Mouse (Mus musculus) ES-E14 (cell line): ENCODE results near the gene Ndufaf7. TPM values are rescaled to one million over a fixed set of nuclear protein-coding genes. Genes with fewer than 3 reads are reported as not detected.

Source experiments
- DNase-seq: peaks from one replicate; pipeline ENCODE4 v3.0.0-alpha.2; 2013; ENCODE audit warnings: low read depth, low spot score
- H3K27ac ChIP-seq: 2 replicates; pipeline ENCODE4 v1.5.1; 2012; ENCODE audit warnings: low read depth, mild to moderate bottlenecking, low read length, moderate library complexity, mixed read lengths; ENCODE audit not compliant: poor library complexity, insufficient read depth, severe bottlenecking
- H3K36me3 ChIP-seq: 2 replicates; pipeline ENCODE4 v1.6.1; 2012; ENCODE audit warnings: mild to moderate bottlenecking, low read length, moderate library complexity, mixed read lengths; ENCODE audit not compliant: control insufficient read depth, poor library complexity, insufficient read depth, severe bottlenecking
- H3K4me1 ChIP-seq, 2 experiments: fragments of 150-350 bp in 1 of 2; sonication (generic) in 1 of 2; 2 replicates each; pipeline ENCODE4 v1.6.1; 2012; ENCODE audit warnings: low read length in 2 of 2, mild to moderate bottlenecking in 1 of 2, mixed read lengths in 1 of 2; ENCODE audit not compliant: control insufficient read depth in 2 of 2, insufficient read depth in 2 of 2, poor library complexity in 1 of 2
- H3K4me3 ChIP-seq, 2 experiments: fragments of 150-350 bp in 1 of 2; sonication (generic) in 1 of 2; 2 replicates each; pipeline ENCODE4 v1.5.1; 2012; ENCODE audit warnings: low read length in 2 of 2, low read depth in 1 of 2, mild to moderate bottlenecking in 1 of 2, mixed read lengths in 1 of 2; ENCODE audit not compliant: insufficient read depth in 1 of 2, poor library complexity in 1 of 2, severe bottlenecking in 1 of 2
- H3K9ac ChIP-seq: 2 replicates; pipeline ENCODE4 v1.6.1; 2012; ENCODE audit warnings: low read depth, mild to moderate bottlenecking, low read length, mixed read lengths; ENCODE audit not compliant: poor library complexity, insufficient read depth, severe bottlenecking
- H3K9me3 ChIP-seq: fragments of 150-350 bp; sonication (generic); 2 replicates; pipeline ENCODE4 v1.6.1; 2012; ENCODE audit warnings: low read depth, mild to moderate bottlenecking, low read length; ENCODE audit not compliant: control insufficient read depth, insufficient read depth
- CHD2 ChIP-seq: IDR thresholded peaks from 2 replicates; pipeline ENCODE4 v1.6.1; 2014; ENCODE audit warnings: mild to moderate bottlenecking, low read depth, low read length, inconsistent platforms
- HCFC1 ChIP-seq: IDR thresholded peaks from 2 replicates; pipeline ENCODE4 v1.6.1; 2012; ENCODE audit warnings: low read length, inconsistent platforms, borderline replicate concordance; ENCODE audit not compliant: insufficient read depth
- MAFK ChIP-seq: IDR thresholded peaks from 2 replicates; pipeline ENCODE4 v1.6.1; 2014; ENCODE audit warnings: mild to moderate bottlenecking, low read depth, low read length, inconsistent platforms; ENCODE audit not compliant: insufficient read depth
- ZC3H11A ChIP-seq: IDR thresholded peaks from 2 replicates; pipeline ENCODE4 v1.6.1; 2012; ENCODE audit warnings: low read depth, mild to moderate bottlenecking, inconsistent platforms, low read length, borderline replicate concordance
- ZNF384 ChIP-seq: IDR thresholded peaks from 2 replicates; pipeline ENCODE4 v1.6.1; 2012; ENCODE audit warnings: low read depth, low read length, inconsistent platforms
- in situ Hi-C, 2 experiments: fragments of 600-800 bp; cut with MboI; formaldehyde crosslinking; loops; one replicate each; pipeline ENCODE4 v1.15.1; 2025; ENCODE audit warnings: low sequenced_read_pairs in 2 of 2, inconsistent platforms in 1 of 2; ENCODE audit not compliant: unreplicated experiment in 2 of 2
- total RNA-seq: library from RNA; depleted of rRNA; stranded (reverse); fragments of 300-350 nt; gene quantifications from 2 replicates; pipeline ENCODE4 v1.2.3, GENCODE M21; 2012

Ndufaf7 gene
- total RNA-seq, 1 experiment, result 20.8 TPM

- Histone ChIP-seq H3K9me3 (no peaks in the 10 kb centered on the region), H3K4me1 (no peaks in the 10 kb centered on the region), H3K4me3 (no peak overlapping the region), H3K27ac (no peak overlapping the region), H3K9ac (no peak overlapping the region), H3K36me3 (peaks cover 2% of the 10 kb centered on the region; the same call in 1 of the 2 replicates)
- no peak for DNase-seq
- in situ Hi-C loops, result no loop called here
- TF ChIP-seq CHD2 (no peak), HCFC1 (no peak), ZC3H11A (no peak), ZNF384 (no peak), MAFK (no peak)
Measured at GRCm38 (mm10) chr17:78951225-78951624, 14.3 kb downstream of the Ndufaf7 start.

GRCm38 (mm10) chr17:78952070-78952469 is 15.1 kb downstream of the Ndufaf7 start:
- TF ChIP-seq MAFK (no peak), ZC3H11A (no peak), HCFC1 (no peak)
- DNase-seq, result no peak
- no peak overlapping the region for H3K27ac ChIP-seq
- in situ Hi-C loops, result no loop called here
- H3K9me3 ChIP-seq, result no peaks in the 10 kb centered on the region
- H3K4me1 ChIP-seq, result no peaks in the 10 kb centered on the region
- H3K36me3 ChIP-seq, result peaks cover 2% of the 10 kb centered on the region; the same call in 1 of the 2 replicates
- H3K4me3 ChIP-seq, result no peak overlapping the region
- H3K9ac ChIP-seq, result no peak overlapping the region

GRCm38 (mm10) chr17:78953240-78953639 is 16.3 kb downstream of the Ndufaf7 start:
- Histone ChIP-seq H3K9ac (no peak overlapping the region), H3K4me3 (no peak overlapping the region), H3K4me1 (no peaks in the 10 kb centered on the region), H3K27ac (no peak overlapping the region), H3K36me3 (peaks cover 2% of the 10 kb centered on the region; the same call in 1 of the 2 replicates), H3K9me3 (no peaks in the 10 kb centered on the region)
- in situ Hi-C loops, result no loop called here
- TF ChIP-seq MAFK, result no peak
- TF ChIP-seq ZNF384, result no peak
- TF ChIP-seq ZC3H11A, result no peak
- TF ChIP-seq CHD2, result no peak
- no peak for TF ChIP-seq HCFC1
- DNase-seq, result no peak

GRCm38 (mm10) chr17:78959473-78959872 is 22.5 kb downstream of the Ndufaf7 start:
- H3K36me3 ChIP-seq, result no peaks in the 10 kb centered on the region
- no peak overlapping the region for H3K27ac ChIP-seq
- H3K9ac ChIP-seq, result no peak overlapping the region
- H3K4me3 ChIP-seq, result no peak overlapping the region
- DNase-seq, result no peak
- in situ Hi-C loops, result no loop called here
- H3K4me1 ChIP-seq, result no peaks in the 10 kb centered on the region
- no peaks in the 10 kb centered on the region for H3K9me3 ChIP-seq
- no peak for TF ChIP-seq ZC3H11A
- TF ChIP-seq HCFC1, result no peak
- TF ChIP-seq MAFK, result no peak
- no peak for TF ChIP-seq ZNF384
- TF ChIP-seq CHD2, result no peak

- no peak for DNase-seq
- in situ Hi-C loops, result no loop called here
- Histone ChIP-seq H3K4me1 (no peaks in the 10 kb centered on the region), H3K4me3 (no peak overlapping the region), H3K27ac (no peak overlapping the region), H3K9me3 (no peaks in the 10 kb centered on the region), H3K9ac (no peak overlapping the region), H3K36me3 (no peaks in the 10 kb centered on the region)
- TF ChIP-seq CHD2, result no peak
- no peak for TF ChIP-seq ZC3H11A
- no peak for TF ChIP-seq MAFK
- TF ChIP-seq ZNF384, result no peak
- TF ChIP-seq HCFC1, result no peak
Measured at GRCm38 (mm10) chr17:78964387-78964786, 27.5 kb downstream of the Ndufaf7 start.
